Mouse (Mus musculus) G1E-ER4 (cell line): ENCODE results near the gene 4933407L21Rik. TPM values are rescaled to one million over a fixed set of nuclear protein-coding genes. Genes with fewer than 3 reads are reported as not detected.

Source experiments
- GATA1 ChIP-seq: IDR thresholded peaks from one replicate; pipeline ENCODE4 v1.8.0; 2012; ENCODE audit warnings: low read length, inconsistent platforms
- polyA plus RNA-seq: library from polyadenylated mRNA; stranded (reverse); fragments of >175 nt; gene quantifications from 2 replicates; pipeline ENCODE4 v1.2.3, GENCODE M21; 2012

4933407L21Rik gene
- polyA plus RNA-seq, 1 experiment = not detected

DNA sequence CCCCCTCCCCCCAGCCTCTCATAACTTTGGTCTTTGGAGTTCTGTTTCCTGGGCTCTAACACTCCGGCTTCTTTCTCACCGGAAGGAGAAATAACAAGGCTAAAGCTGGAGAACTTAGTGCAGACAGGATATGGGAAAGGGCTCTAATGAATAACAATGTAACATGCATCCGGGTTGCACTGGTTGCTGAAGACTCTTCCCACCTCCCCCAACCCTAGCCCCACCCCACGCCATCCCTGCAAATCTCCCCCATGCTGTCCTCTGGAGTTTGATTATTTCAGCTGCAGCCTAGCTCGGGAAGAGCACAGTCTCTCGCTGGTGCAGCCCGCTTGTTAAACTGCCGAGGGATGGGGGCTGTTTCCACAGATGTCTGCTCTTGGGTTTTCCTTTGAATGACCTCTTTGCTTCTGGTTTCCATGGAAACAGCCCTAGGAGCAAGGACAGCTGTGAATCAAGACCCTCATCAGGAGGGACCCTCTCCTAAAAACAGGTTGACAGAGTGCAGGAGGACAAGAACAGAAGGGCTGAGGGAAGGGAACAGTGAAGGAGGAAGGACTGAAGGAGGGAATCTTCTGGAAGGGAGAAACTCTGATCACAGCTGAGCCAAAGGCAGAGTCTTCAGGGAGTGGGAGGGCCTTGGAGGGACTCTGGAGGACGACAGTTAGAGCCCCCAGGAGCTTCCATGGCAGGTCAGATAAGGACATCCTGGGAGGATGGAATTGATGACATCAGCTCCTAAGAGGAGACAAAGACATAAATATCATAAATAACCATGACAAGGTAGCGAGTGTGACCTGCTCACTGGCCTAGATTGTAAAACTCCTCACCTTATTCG, 5.6 kb downstream of the 4933407L21Rik start:
- no peak for TF ChIP-seq GATA1

DNA sequence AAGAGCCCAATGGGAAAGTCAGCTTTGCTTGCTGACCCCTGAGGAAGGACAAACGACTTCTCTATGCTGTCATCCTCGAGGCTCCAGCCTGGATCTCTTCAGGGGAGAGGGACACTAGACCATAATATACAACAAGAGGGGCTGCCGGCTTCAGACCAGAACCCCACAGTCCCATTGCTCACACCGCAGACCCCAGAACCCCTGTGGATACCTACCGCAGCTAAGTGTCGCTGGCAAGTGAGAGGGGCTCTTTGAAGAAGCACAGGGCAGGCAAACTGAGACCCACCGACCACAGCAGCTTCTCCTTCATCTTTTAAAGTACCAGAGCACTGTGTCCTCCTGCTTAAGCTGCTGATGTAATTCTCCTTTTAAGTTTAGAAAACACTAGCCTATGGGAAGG, 6.3 kb downstream of the 4933407L21Rik start:
- TF ChIP-seq GATA1 = no peak

DNA sequence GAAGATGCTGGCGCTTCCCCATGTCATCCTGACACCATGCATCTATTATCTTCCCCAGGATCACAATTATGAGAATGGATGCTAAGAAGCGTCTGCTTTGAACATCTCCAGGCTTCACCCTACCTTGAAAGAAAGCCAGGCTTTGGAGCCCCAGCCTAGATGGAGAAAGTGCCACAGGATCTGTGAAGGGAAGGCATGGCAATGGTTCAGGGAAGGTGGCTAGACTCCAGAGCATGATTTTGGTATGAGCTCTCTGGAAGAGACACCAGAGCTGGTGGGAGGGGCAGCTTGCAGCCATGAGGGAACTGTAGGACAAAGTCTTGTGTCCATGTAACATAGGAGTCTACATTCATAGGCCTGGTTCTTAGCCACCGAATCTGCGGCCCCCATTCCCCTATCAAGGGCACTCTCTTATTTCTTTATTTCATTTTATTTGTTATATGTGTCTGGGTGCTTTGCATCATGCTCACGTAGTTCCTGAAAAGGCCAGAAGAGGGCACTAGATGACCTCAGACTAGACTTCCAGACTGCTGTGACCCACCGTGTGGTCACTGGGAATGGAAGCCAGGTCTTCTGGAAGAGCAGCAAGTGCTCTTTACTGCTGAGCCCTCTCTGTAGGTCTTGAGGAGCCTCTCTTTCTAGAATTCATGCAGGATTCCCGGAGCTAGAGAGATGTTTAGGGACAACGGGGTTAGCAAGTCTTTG, 7.0 kb downstream of the 4933407L21Rik start:
- no peak for TF ChIP-seq GATA1

DNA sequence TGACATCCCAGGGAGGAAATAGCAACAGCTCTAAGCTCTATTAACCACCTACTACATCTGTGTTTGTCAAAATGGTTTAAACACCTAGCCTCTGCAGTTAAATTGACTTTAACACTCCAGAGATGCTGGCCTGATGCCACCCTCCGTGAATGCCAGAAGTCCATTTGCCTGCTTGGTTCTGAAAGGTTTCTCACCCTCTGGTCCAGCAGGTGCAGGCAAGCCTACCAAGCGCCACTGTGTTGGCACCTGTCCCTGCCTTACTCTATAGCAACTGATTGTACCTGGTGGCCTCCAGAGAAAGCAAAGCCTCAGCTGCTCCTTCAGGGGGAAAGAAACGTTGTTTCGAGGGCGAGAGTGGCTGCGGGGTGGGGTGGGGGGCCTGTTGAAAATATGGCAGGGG, 8.0 kb downstream of the 4933407L21Rik start:
- TF ChIP-seq GATA1 = no peak

DNA sequence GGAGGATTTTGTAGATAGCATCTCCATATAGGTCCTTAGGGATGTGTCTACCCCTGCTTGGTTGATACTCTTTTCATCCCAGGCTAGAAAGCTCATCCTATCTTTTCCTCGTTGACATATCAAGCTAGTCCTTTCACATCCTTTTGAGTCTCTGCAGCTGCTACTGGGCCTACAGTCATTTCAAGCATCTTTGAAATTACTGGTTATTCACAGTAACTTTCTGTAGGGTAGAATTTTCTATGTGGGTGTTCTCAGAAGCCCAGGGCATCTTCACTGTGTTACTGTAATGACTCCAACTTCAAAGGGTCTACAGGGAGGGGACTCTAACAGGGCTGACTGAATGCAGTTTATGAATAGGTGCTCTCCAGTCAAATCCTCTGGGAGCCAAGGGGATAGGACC, 9.0 kb downstream of the 4933407L21Rik start:
- TF ChIP-seq GATA1 = no peak

DNA sequence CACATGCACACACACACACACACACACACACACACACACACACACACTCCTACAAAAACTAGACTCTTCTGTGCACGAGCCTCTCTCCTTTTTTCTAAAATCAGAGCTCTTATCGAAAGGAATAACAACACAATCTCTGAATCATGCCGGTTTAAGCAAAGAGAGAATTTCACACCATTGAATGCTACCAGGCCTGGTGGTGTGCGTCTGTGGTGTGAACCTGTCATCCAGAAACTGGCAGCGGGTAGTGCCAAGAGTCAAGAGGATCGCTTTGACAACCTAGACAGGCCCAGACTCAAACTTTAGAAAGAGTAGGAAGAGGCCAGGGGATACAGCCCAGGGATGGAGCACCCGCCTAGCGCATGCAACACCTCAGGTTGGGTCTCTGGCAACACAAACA, 14.0 kb downstream of the 4933407L21Rik start:
- no peak for TF ChIP-seq GATA1

DNA sequence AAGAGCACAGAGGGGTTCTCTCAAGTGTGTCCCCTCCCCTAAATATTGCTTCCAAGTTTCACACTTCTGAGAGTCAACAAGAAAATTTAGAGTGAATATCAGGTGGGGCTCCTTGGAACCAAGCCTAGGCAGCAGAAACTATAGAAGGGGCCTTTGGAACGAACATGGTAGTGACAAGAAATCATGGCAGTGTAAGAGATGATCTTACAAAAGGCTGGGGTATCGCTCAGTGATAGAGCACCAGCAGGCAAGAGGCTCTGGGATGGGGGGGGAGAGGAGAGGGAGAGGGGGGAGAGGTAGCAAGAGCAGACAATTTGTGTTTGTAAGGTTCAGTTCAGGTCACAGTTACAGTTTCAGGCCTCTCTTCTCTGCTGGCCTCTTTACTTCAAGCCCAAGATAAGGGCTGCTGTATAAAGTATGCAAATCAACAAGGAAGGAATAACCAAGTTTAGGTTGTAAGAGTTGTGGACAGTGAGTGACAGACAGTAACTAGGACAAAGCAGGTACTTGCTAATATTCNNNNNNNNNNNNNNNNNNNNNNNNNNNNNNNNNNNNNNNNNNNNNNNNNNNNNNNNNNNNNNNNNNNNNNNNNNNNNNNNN, 20.9 kb downstream of the 4933407L21Rik start:
- TF ChIP-seq GATA1 = no peak

DNA sequence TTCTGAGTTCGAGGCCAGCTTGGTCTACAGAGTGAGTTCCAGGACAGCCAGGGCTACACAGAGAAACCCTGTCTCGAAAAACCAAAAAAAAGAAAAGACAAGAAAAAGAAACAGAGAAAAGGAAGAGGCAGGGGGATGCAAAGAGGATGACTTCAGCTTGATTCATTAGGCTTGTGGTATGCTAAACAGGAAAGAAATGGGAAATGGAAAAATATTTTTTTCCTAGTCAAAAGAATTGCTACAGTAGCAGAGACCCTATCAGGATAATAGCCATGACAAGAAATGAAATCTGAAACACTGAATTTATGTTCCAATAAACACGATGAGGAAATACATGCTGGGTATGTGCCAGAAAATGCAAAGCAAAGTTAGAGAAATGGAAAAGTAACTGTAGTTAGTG, 26.9 kb downstream of the 4933407L21Rik start:
- no peak for TF ChIP-seq GATA1

DNA sequence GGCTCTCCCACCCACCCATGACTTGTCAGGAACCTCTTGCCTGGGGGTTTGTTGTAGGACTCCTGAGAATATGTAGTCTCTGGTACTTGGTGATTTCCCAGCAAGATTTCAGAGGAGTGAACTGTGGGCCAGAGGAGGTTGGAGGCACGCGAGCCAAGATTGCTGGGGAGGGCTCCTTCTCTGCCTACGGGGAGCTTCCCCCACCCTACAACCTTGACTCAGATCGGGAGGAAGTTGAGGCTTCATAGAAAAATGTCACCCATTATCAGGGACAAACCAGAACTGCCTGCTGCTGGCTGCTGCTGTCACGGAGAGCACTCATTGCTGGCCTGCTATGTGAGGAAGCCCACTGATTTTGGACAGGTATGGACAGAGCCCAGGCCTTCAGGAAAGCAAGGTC, 29.0 kb downstream of the 4933407L21Rik start:
- TF ChIP-seq GATA1 = no peak

DNA sequence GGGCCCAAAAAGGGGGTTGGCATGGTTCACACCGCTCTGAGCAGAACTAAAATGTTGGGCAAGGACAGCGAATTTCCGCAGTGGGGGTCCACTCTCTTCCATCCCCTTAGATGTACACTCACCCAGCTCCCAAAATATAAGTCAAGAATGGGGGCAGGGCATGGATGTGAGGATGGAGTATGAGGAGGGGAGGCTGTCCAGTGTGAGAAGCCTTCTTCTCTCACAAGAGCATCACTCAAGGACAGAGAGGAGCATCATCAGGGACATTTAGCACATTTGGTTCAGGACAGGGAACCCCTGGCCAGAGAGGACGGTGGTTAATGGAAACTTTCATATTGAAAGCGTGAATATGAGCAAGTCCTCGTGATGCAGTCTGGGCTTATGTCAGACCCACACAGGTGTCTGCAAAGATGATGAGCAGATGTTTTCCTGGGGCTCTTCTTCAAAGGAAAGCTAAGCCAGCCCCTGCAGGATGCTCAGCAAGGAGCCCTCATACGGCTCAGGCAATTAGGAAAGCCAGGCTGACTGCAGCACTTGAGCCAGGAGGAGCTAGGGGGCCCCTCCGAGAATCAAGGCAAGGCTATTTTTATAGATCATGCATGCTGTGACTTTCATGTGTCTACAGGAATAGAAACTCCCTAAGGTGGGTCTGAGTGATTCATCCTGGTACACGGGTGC, 29.8 kb downstream of the 4933407L21Rik start:
- no peak for TF ChIP-seq GATA1

DNA sequence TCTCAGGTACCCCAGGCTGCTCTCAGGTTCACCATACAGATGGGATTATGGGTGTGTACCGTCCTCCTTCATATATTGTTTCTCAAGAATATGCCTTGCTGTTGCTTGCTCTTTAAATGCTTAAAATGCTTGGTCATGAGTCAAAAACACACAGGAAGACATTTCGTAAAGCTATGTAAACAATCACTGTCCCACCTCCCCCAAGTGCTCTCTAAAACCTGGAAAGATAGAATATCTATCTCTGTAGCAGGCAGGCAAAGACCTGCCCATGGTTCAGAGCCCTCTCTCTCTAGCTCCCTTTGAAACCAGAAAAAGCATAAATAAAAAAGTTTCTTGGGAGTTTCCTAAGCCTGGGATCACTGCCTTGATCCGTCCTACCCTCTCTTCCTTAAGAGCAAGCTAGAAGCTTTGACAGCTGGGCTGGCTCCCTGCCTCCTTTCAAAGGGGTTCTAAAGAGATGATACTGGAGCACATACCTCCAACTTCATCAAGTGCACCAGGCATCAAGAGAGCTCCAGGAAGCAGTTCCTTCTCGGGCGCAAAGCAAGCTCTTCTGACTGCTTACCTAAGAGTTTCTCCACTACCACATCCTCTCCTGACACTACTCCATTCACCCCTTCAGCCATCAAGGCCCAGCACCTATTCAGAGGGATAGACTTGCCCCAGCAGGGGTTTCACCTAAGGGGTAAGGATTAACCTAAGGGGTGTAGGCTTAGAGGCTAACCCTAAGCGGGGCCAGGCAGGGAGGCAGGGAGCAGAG, 31.0 kb downstream of the 4933407L21Rik start:
- TF ChIP-seq GATA1 = no peak

DNA sequence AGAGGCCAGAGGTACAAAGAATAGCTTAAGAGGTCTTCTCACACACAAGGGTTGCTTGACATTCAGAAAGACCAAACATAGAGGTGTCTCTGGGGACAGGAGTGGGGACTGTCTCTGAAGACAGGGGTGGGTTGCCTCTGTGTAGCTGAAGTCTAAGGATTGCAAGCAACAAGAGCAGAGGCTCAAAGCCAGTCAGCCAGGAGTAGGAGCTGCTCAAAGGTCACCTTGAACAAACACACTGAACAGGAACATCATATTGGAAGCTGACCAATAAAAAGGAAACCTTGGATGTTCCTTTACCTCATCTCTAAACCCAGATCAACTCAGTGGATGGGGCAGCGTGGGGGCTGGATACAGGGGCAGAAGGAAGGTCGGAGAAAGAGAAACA, 31.6 kb downstream of the 4933407L21Rik start:
- no peak for TF ChIP-seq GATA1

DNA sequence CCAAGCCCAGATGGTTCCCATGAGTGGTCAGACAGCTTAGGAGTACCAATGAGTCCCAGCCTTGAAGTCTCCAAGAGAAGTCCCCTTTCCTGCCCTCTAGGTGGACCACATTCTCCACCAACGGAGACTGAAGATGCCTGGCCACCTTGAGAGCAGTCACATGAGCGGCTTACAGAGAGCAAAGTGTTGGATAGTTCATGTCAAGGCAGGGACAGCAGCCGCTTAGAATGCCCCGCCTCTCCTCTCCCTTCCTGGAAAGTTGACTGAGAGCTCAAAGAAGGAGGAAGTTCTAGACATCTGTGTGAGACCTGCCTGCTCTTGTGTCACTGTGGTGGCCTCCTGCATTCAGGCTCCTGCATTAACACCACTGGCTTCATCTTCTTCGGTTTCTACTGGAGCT, 32.6 kb downstream of the 4933407L21Rik start, which contains the start of gene Gpr55:
TSS of gene Gpr55 (minus strand) at position 135 of the 400 bp plus-strand sequence.
- no peak for TF ChIP-seq GATA1

DNA sequence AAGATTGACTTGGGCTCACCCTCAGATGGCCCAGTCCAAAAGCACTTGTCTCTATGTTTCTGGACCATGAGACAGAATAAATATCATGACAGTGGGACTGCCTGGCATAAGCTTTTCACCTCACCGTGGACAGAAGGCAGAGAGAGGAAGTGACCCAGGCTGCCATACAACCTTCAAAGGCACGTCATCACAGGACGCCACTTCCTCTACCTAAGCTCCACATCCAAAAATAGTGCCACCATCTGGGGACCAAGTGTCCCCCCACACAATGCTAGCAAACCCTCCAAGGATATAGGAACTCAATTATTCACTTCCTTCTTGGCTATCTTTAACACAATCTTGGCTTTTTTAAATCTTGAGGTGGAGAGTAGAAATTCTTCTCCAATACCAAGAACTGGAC, 33.8 kb downstream of the 4933407L21Rik start:
- TF ChIP-seq GATA1 = no peak

DNA sequence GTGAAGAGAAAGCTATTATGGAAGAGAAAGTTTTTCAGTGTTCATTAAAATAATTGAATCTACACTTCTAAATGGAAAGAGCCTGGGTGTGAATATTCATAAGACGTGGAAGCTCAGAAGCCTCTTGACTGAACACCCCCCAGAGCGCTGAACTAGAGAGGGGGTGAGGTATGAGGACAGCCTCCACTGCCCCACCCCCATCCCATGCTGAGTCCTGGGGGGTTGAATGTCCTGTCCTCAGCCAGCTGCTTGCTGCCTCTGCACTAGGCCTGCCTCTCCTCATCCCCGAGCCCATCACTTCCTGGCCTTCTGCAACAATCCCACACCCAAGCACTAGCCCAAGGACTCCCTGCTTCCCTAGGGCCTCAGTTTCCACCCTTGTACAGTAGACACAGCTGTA, 37.6 kb downstream of the 4933407L21Rik start:
- TF ChIP-seq GATA1 = no peak
